Comparison of ENCODE assay signal across 32 mouse cellular contexts in genomic region chr13:48515861-48516260, GRCm38 (mm10). TPM values are rescaled to one million over a fixed set of nuclear protein-coding genes. Genes with fewer than 3 reads are reported as not detected.
DNase-seq lines count a peak whose midpoint lies in the region; ATAC-seq lines count a peak whose summit lies in the region.
"Had no signal": no experiment of that assay in that cellular context is flagged by ENCODE, and none has a peak within 500 bp of the region (broad histone marks: within the 10 kb centered on the region; RNA-seq: fewer than 3 reads in every experiment).

No protein-coding gene starts in this region.

- 83% methylated on average over 4 of the region's 4 CpGs for WGBS in forebrain, embryonic 10.5 days
- 87% methylated on average over 4 of the region's 4 CpGs for WGBS in midbrain, embryonic 14.5 days

- no peak overlapping the region for H3K9ac ChIP-seq in midbrain, embryonic 14.5 days (replicated peaks; ENCODE audit: low read length)
- H3K9ac ChIP-seq: embryonic facial prominence, embryonic 12.5 days; forebrain, postnatal 0 days; heart, embryonic 13.5 days; hindbrain, embryonic 15.5 days; intestine, embryonic 15.5 days; limb, embryonic 12.5 days; liver, embryonic 15.5 days; lung, embryonic 14.5 days; neural tube, embryonic 13.5 days had no signal

- peaks cover 4% of the 10 kb centered on the region; the same call in 1 of the 2 replicates for H3K9me3 ChIP-seq in forebrain, embryonic 10.5 days
- H3K9me3 ChIP-seq in midbrain, embryonic 14.5 days (ENCODE audit: control insufficient read depth, low read length), result peaks cover 9% of the 10 kb centered on the region; the same call in 1 of the 2 replicates
- H3K9me3 ChIP-seq: intestine, embryonic 15.5 days; liver, embryonic 15.5 days; midbrain, embryonic 10.5 days had no signal

- H3K4me2 ChIP-seq in midbrain, embryonic 14.5 days (ENCODE audit: low read length), result no peak overlapping the region
- H3K4me2 ChIP-seq: embryonic facial prominence, embryonic 12.5 days; heart, embryonic 13.5 days; hindbrain, embryonic 15.5 days; intestine, embryonic 15.5 days; limb, embryonic 12.5 days; liver, embryonic 15.5 days; lung, embryonic 14.5 days; neural tube, embryonic 13.5 days had no signal

- peaks cover 20% of the 10 kb centered on the region for H3K4me1 ChIP-seq in forebrain, embryonic 10.5 days
- H3K4me1 ChIP-seq in midbrain, embryonic 14.5 days (ENCODE audit: control insufficient read depth, insufficient read depth, low read length), result peaks cover 7% of the 10 kb centered on the region; the same call in 1 of the 2 replicates

- no peak overlapping the region for H3K4me3 ChIP-seq in forebrain, embryonic 10.5 days
- H3K4me3 ChIP-seq in midbrain, embryonic 14.5 days (replicated peaks; ENCODE audit: low read depth, low read length), result no peak overlapping the region
- H3K4me3 ChIP-seq: embryonic facial prominence, embryonic 12.5 days; heart, embryonic 13.5 days; hindbrain, embryonic 15.5 days; intestine, embryonic 15.5 days; left cerebral cortex, adult 2 months; limb, embryonic 12.5 days; liver, embryonic 15.5 days; midbrain, embryonic 10.5 days; myocyte; neural tube, embryonic 13.5 days had no signal

- H3K36me3 ChIP-seq in forebrain, embryonic 10.5 days (replicated peaks), result no peaks in the 10 kb centered on the region
- no peaks in the 10 kb centered on the region for H3K36me3 ChIP-seq in midbrain, embryonic 14.5 days (ENCODE audit: control insufficient read depth, insufficient read depth, low read length)
- H3K36me3 ChIP-seq: embryonic facial prominence, embryonic 12.5 days; heart, embryonic 13.5 days; hindbrain, embryonic 15.5 days; intestine, embryonic 15.5 days; limb, embryonic 12.5 days; liver, embryonic 15.5 days; midbrain, embryonic 10.5 days; neural tube, embryonic 13.5 days had no signal

- no peaks in the 10 kb centered on the region for H3K27me3 ChIP-seq in forebrain, embryonic 10.5 days (ENCODE audit: poor library complexity, severe bottlenecking)
- no peaks in the 10 kb centered on the region for H3K27me3 ChIP-seq in midbrain, embryonic 14.5 days (ENCODE audit: control insufficient read depth, insufficient read depth, low read length)
- H3K27me3 ChIP-seq: embryonic facial prominence, embryonic 12.5 days; heart, embryonic 13.5 days; hindbrain, embryonic 15.5 days; intestine, embryonic 15.5 days; limb, embryonic 12.5 days; neural tube, embryonic 13.5 days had no signal

- peak; percentile 52 for DNase-seq in thymus, postnatal 0 days (ENCODE audit: low spot score)
- DNase-seq in thymus, postnatal 4 days, result no peak
- DNase-seq in T-cell, adult 2 months (ENCODE audit: low spot score), result peak; percentile 70
- DNase-seq in layer of hippocampus, postnatal 25 days (ENCODE audit: extremely low spot score in 1 of 2, low spot score in 1 of 2), result no peak
- DNase-seq in forebrain, embryonic 10.5 days (ENCODE audit: extremely low spot score, low spot score), result no peak
- no peak for DNase-seq in midbrain, embryonic 14.5 days
- DNase-seq: adrenal gland, adult 2 months; cerebellum, adult 8-10 months; cerebellum, postnatal 36 days; forebrain, postnatal 0 days; heart, postnatal 10 days; kidney, adult 9 months; kidney, postnatal 14 days; layer of hippocampus, adult 9-11 months; lung, embryonic 14.5 days; lung, postnatal 14 days; thymus, adult 2 months had no signal

- 0 out of 2 replicates have a peak, but pooled peaks have one; percentile 11 for ATAC-seq in neutrophil, adult 5-6 weeks (ENCODE audit: extremely low read depth, insufficient number of reproducible peaks, low FRiP score, poor library complexity, severe bottlenecking)
- no peak for ATAC-seq in midbrain, embryonic 14.5 days (ENCODE audit: low FRiP score, low TSS enrichment)
- ATAC-seq: forebrain, postnatal 0 days; intestine, embryonic 15.5 days had no signal

- H3K27ac ChIP-seq in forebrain, embryonic 10.5 days, result no peak overlapping the region
- no peak overlapping the region for H3K27ac ChIP-seq in midbrain, embryonic 14.5 days (replicated peaks; ENCODE audit: low read depth, low read length)
- H3K27ac ChIP-seq: embryonic facial prominence, embryonic 12.5 days; heart, embryonic 13.5 days; hindbrain, embryonic 15.5 days; intestine, embryonic 15.5 days; left cerebral cortex, adult 2 months; limb, embryonic 12.5 days; liver, embryonic 15.5 days; midbrain, embryonic 10.5 days; neural tube, embryonic 13.5 days had no signal

RNA-seq across cellular contexts. Expression of gene A830005F24Rik, which starts 2.5 kb away (rescaled TPM):
- 1.4 and 1.7 TPM in 2 replicates for polyA plus RNA-seq in thymus, postnatal 0 days (2015; fragmentation: Nextera tagmentation; extraction: Ambion mirVana)
- total RNA-seq in neutrophil, adult 5-6 weeks (2017), result 0.93 TPM in 1 of 2 replicates, not detected in the other
- total RNA-seq in layer of hippocampus, postnatal 25 days (2021), result 1 to 10 TPM; 1.8 to 2.1 TPM
- polyA plus RNA-seq in forebrain, embryonic 10.5 days (2016; fragmentation: Nextera tagmentation; extraction: Ambion mirVana), result 2.2 and 2.5 TPM in 2 replicates
- polyA plus RNA-seq in midbrain, embryonic 14.5 days (2014; fragmentation: Nextera tagmentation; extraction: Ambion mirVana), result 2.6 and 3.1 TPM in 2 replicates
- total RNA-seq: adrenal gland, adult 2 months; adrenal gland, postnatal 4 days; heart, adult 8-10 months; heart, postnatal 10 days; liver, adult 2 months had no signal
- polyA plus RNA-seq: adrenal gland, adult 2 months; gonadal fat pad, adult 2 months; liver, adult 2 months; thymus, adult 2 months had no signal

RNA-seq across cellular contexts. Expression of gene Zfp169, which starts 2.6 kb away (rescaled TPM):
- 3.6 and 4.2 TPM in 2 replicates for polyA plus RNA-seq in thymus, postnatal 0 days (2015; fragmentation: Nextera tagmentation; extraction: Ambion mirVana)
- total RNA-seq in neutrophil, adult 5-6 weeks (2017), result 26.3 and 27.5 TPM in 2 replicates
- 10 to 100 TPM; 19.3 to 24.9 TPM for total RNA-seq in layer of hippocampus, postnatal 25 days (2021)
- 4.3 and 4.9 TPM in 2 replicates for polyA plus RNA-seq in forebrain, embryonic 10.5 days (2016; fragmentation: Nextera tagmentation; extraction: Ambion mirVana)
- polyA plus RNA-seq in midbrain, embryonic 14.5 days (2014; fragmentation: Nextera tagmentation; extraction: Ambion mirVana), result 6.8 and 7.4 TPM in 2 replicates

Comparison
In these comparisons a context has a peak if more than half of its experiments do, and no peak if none do; other contexts are left out.
1. DNase-seq: peak in thymus, postnatal 0 days (single experiment) and T-cell, adult 2 months (single experiment); none in thymus, postnatal 4 days (single experiment), layer of hippocampus, postnatal 25 days (0 of 2), forebrain, embryonic 10.5 days (single experiment) and midbrain, embryonic 14.5 days (single experiment).